Mouse (Mus musculus) 416B (cell line): ENCODE measurements around the gene Lgi4.

Experiments
- DNase-seq: peaks from one replicate; pipeline ENCODE4 v3.0.0; 2011; ENCODE audit warnings: low read depth

Lgi4 gene

DNA sequence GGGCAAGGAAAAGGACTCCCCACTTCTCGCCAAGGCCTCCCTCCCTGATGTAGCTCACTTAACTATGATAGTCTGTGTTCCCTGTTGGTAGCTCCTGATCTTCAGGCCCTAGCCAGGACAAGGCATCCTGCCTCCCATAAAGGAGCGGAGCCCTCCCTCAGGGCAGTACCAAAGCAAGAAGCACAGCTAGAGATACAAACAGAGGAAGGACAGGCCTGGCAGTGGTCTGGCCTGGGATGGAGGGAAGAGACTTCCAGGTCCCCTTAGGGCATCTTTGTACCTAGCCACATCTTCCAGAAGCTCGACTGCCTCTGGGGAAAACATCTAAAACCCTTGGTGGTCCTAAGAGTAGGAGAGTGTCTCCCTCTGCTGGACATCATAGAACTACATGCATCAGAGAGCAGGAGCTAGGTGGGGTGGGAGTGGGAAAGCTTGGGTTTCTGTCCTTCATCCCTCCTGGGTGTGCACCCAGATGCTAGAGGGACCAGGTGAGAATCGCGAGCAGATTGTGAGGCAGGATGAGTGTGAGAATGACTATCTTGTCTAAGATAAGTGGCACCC is 18.8 kb downstream of the Lgi4 start:
- DNase-seq, result peak; percentile 75

DNA sequence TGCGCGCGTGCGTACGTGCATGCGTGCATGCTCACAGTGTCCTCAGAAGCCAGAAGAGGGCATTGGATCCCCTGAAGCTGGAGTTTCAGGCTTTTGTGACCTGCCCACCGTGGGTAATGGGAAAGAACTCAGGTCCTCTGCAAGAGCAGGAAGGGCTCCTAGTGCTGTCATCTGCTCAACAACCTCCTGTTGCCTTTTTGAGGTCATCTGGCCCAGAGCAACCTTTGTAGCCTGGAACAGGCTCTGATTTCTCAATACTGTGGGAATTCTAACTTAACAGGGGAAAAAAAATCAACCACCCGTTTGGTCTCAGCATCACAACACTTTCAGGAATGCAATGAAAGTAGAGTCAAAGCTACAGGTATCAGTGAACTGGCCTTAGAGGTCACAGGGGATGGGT is 20.5 kb downstream of the Lgi4 start:
- no peak for DNase-seq

DNA sequence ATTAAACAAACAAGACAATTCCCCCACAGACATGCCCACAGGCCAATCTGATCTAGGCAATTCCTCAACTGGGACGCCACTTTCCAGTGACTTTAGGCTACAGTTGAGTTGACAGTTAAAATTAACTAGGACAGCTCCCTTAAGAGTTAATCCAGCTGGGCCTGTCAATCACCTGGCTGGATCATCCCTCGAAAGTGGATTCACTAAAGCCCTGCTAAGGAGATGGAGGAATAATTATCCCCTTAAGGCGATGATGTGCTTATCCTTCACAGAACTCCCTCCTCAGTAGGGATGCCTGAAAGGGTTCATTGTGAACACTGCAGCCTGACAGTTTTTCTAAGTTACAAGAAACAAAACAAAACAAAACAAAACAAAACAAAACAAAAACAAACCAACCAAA is 21.5 kb downstream of the Lgi4 start:
- no peak for DNase-seq

DNA sequence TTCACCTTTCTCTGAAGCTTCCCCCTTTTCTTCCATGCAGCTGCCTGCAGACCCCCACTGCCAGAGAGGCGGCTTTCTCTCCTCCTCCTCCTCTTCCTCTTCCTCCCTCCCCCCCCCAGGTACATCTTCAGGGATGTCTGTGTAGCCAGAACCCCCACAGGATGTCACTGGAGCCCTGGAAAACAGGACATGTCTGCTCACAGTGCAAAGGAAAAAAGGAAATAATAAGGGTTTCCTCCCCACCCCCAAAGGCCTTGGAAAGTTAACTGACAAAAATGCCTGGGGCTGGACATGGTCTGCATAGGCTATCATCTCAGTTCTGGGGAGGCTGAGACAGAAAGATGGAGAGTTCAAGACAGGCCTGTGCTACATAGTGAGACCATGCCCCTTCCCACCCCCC is 22.0 kb downstream of the Lgi4 start:
- DNase-seq, result no peak

DNA sequence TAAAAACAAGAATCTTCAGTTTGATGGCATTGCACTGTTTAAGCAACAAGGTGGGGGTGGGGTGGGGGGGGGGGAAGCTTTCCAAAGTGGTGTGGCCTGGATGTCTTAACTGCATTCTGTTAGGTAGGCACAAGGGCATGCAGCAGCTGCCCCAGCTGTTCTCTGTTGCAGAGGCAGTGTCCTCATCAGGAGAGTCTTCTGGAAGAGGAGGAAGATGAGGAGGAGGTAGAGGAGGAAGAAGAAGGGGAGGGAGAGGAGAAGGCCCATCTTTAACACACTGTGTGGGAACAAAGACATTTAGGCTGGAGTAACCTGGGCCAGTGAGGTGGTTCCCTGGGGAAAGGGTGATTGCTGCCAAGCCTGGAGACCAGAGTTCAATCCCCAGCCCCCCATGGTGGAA is 23.0 kb downstream of the Lgi4 start:
- no peak for DNase-seq

DNA sequence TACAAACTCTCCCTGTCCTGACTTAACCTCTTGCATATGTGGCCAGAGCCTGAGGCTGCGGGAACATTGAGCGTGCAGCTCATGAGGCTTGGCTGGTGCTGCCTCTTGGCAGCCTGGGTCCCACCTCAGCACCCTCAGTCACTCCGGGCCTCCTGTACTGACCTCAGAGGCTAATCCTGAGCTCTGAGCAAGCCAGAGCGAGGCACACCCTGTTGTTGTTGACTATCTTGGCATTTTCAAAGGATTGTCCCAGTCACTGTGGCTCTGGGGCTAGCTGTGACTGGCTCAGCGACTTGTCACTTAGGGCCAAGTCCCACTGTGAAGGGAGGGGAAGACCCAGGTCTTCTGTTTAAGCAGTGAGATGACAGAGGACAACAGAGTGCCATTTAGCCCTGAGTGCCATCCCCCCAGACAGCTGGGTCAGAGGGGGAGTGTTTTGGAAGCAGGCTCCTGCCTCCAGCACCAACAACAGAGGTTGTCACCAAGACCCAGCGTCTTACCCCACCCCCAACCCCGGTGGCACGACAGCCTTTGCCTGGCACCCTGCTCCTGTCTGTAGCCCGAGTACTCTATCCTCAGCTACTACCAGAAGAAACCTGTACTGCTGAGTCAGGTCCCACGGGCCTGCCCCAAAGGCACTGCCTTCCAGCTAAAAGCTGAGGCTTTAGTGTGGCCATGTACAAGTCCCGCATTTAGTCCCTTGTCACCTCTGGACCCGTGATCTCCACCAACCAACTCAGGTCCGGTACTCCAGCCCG is 23.9 kb downstream of the Lgi4 start:
- DNase-seq, result no peak

DNA sequence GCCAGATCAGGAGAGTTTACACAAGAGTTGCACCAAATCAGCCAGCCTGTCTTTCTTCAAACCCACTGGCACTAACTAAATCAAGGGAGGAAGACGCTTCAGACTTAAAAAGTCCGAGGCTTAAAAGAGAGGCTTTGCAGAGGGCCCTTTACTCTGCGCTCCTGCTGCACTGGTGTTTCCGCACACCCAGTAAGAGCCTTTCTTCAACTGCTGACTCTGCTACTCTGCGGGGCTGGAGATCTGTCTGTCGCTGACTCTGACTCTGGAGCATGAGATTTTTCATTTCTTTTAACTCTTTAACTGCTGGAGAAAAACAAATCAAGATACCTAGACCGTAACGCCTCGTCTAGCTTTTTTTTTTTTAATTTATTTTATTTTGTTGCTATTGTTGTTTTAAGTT is 25.0 kb downstream of the Lgi4 start:
- no peak for DNase-seq

DNA sequence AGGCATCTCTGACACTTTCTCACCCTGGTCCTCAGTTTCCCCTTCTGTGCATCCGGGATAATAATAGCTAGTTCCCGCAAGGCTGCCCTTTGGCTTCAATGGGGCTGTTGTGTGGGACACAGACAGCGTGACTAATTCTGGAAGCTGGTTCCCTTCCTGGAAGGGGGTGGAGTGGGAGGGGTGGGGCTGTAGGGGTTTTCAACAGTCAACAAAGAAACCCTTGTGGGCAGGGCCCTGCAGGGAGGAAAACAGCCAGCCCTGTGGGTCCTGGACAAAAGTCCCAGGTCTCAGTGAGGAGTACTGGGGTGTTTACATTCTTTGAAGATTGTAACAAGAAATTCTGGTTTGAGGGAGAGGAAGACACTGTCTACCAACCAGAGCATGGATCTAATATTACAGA is 26.0 kb downstream of the Lgi4 start:
- DNase-seq, result peak; percentile 37

DNA sequence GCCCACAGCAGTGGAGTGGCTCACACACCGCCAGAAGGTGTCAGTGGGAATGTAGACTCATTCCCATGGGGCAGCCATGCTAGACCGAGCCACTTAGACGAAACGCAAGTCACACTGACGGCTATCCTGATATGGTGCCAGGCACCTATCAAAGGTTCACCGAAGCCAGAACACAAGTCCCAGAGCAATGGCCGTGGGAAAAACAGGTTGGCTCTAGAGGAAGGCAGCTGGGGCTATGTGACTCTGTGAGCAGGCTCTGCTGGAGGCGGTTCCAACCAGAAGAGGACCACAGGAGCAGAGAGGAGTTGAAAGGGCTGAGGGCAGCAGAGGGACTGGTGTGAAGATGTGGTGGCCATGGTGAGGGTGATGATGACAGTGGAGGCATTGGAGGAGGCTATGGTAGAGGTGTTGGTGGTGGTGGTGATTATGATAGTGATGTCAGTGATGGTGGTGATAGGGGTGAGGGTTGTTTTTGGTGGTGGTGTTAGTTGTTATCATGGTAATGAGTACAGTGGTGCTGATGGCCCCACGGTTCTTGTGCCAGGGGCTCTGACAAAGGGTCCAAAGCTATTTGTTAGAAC is 27.1 kb downstream of the Lgi4 start:
- no peak for DNase-seq

DNA sequence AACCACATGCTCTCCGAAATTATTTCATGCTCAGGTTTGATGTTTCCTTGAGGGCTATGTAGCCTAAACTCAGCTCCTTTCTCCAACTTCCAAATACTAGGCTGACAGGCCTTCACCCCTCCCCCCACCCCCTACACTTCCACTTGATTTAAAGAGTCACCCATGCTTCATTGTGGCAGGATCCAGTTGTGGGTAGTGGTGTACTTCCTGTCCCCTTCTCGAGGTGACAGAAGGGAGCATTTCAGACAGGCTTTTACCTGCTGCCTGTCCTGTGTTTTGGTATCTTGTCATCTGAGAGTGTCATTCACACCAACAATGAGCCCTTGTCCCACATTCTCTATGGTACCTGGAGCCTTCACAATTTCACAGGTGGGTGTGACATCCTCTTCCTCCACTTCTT is 28.1 kb downstream of the Lgi4 start:
- DNase-seq, result no peak

DNA sequence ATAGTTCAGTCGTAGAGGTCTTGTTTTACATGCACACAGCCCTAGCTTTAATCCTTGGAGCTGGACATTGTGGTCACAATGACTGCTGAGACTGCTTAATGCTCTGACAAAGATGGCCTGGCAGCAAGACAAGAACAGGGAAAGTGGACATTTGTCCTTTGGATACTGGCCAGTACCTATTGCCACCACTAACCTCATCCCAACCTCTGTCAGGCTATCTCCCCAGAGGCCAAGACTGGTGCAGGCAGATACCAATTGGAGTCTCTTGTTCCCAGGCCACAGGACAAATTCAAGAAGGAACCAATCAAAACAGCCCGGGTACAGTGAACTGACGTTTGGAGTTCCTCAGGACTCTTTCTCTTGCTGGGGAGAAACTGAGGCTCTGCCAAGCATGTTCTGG is 29.1 kb downstream of the Lgi4 start:
- no peak for DNase-seq

DNA sequence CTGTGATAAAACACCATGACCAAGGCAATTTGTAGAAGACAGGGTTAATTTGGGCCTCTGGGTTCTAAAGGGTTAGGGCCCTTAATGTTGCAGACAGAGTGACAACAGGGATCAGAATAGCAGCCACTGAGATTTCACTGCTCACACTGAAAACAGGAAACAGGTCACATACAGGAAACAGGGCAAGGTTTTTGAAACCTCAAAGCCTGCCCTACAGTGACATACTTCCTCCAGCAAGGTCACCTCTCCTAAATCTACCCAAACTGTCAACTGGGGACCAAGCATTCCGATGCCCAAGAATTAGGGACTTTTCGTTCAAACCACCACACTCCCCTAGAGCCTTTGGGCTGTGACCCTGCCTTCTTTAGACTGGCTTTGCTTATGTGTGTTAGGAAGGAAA is 30.6 kb downstream of the Lgi4 start:
- DNase-seq, result peak; percentile 76

DNA sequence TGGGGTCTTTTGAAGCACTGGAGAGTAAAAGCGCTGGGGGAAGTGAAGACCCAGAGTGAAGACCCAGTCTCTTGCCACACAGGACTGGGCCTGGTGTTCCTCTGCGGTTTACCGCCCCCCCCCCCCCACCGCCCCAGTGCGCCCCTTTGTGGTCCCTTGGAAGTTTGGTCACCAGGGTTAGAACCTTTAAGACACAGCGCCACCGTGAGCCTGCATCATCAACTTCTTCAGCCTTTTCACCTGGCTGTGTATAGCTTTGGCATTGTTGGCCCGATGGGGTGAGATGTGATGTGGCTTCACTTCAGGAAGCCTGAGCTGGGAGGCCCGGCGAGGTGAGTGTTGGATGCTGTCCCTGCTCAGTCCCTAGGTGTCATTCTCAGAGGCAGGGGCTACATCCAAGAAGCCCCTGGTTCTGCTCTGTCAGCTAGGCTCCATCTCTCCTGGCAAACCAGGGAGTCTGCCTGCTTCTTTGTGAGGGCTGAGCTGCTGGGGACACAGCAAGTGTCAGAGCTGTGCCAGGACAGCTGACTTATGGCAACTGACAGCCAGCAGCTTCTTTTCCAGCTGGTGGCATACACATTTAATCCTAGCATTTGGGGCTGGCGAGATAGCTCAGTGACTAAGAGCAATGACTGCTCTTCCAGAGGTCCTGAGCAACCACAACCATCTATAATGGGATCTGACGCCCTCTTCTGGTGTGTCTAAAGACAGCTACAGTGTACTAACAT is 35.8 kb downstream of the Lgi4 start:
- DNase-seq, result no peak

DNA sequence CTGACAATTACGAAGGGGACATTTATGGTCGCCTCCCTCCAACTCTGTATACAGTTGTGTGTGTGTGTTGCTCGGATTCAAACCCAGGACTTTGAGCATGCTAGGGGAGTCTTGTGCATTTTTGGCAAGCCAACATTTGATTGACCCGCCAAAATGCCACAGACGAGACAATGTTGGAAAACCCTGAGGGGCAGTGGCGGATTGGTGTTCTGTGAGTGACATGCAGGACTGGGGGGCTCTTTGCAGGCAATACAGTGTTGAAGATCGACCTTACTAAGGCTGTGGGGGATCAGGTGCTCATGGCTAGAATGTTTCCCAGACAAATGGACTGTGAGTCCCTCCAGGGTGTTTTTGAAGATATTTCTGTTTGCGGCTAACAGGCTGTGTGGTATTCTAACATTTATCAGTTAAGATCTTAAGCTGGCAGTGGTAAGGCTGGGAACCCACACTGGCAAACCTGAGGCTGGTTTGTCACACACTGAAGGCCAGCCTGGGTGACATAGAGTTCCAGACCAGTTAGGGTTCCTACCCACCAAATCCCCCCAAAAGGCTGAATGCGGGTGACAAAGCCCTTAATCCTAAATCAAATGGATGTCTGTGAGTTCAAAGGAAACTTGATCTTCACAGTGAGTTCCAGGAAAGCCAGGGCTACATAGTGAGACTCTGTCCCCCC is 37.9 kb downstream of the Lgi4 start:
- DNase-seq, result peak; percentile 70

DNA sequence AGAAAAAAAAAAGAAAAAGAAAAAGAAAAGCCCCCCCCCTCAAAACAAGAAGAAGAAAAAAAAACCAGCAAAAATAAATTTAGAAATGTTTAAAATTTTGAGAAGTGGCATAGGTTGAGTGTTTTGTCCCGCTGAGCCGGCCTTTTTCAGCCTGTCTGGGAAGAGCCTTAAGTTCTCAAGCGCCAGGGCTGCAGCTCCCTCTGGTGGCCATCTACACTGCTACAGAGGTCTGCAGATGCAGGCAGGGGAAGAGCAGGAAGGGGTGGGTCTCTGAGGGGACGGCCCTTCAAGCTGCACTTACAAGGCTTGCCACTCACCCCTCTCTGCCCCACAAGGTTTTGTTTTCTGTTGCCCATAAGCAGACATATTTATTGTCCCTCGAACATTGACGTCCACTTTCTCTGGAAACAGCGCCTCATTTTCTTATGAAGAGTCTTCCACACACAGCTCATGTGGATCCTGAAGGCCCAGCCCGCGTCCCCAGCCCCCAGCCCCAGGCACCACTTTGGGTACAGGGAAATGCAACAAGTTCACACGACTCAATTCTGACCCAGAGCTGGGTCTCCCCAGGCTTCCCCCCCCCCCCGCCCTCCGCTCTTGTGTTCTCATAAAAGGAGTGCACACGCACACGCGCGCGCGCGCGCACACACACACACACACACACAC is 38.6 kb downstream of the Lgi4 start:
- peak; percentile 91 for DNase-seq

DNA sequence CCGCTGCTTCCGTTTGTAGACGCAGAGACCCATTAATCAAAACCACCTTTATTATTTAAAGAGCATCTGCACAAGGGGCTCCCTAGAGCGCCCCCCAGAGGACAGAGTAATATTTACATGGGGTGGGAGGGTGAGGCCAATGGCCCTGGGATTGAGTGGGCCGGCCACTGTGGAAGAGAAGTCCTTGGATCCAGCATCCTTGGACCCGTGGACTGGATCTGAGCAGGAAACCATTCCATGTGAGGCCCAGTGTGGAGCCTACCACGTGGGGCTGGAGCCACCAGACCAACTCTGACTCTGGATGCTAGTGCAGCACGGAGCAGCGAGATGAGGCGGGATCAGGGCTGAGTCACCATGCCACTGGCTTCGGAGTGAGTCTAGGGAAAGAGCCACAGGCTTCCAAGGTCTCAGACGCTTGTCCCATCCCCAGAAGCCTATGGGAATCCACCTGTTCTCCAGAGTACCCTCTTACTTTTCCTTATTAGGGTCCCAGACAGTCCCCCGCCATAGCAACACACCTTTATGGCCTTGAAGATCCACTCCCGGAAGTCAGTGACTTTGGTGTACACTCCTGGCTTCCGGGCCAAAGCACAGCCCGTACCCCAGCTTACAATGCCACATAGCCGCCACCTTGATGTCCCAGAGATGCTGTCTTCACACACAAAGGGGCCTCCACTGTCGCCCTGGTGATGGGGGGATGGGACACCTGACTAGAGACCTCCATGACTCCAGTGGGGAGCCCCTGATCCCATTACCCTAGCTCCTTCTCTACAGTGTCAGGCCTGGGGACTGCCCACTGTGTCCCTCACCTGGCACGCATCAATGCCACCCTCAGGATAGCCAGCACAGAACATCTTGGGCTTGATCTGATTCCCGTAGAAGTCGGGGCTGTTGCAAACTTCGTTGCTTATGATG is 39.8 kb downstream of the Lgi4 start:
- no peak for DNase-seq

DNA sequence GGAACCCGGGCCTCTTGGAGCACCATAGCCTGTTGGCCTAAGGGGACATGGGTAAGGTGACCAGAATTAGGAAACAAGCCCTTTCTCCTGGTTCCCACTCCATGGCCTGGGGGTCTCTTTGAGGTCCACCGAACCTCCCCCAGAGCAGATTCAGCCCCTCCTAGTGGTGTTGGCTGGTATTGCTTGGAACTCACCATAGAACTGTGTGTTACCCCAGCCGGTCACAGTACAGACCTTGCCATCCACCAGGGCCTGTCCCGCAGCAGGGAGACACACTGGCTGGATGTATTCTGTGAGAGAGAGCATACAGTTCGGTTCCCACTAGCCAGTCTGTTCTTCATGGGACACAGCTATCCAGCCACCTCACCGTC is 40.5 kb downstream of the Lgi4 start:
- DNase-seq, result no peak

DNA sequence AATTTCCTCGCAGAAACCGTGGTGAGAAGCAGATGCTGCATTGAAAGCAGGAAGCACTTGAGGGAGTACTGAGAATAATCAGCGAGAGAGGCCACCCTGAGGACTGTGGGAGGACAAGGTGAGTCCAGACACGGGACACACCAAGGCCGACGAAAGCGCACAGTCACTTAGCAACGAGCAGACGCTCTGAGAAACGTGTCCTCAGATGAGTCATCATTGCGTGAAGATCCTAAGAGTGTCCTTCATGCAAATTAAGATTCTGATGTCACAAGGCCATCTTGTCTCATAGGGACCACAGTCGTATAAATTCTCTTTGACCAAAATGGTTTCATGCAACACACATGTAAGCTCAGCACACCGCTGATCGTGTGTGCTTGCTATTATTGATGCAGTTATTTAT is 41.6 kb downstream of the Lgi4 start:
- peak; percentile 71 for DNase-seq

DNA sequence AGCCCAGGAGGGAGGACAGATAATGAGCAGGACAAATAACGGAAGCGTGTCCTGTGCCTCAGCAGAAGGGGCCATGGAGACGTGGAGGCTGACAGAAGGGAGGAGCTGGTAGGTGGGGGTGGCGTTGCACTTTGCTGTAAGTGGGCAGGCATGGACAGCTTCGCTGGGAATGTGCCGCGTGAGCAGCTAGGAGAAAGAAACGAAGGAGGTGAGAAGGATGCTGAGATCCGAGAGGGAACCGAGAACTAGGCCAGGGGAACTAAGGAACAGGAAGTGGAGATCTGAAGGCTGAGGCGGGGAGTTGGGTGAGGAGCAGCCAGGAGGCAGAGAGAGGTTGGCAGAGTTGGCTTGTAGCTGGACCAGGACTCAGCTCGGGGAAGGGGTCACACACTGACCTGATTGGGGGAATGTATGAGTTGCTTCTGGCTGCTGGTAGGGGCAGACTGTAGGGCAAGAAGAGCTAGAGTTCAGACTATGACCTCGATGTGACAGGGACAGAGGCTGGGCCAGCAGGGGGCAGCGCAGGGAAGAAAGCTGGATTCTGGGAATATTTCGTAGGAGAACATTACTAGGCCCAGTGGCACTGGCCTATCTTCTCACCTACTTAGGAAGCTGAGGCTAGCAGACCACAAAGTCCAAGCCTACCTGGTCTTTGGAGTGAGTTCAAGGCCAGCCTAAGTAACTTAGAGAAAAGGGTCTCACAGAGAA is 46.1 kb downstream of the Lgi4 start:
- DNase-seq, result peak; percentile 47

DNA sequence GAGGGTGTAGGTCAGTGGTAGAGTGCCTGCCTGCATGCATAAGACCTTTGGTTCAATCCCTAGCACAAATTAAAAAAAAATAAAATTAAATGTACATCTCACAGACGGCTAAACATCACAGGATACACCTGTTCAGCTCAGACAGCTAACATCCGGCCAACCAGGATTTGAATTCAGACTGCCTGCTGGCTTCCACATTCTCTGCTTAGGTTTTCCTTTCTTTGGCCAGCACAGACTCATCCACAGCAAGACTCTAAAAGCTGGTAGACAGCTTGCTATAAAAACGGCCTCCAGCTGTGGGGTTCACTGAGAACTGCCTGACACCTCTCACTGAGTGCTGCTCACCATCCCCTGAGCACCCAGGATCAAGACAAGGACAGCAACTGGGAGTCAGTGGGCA is 47.0 kb downstream of the Lgi4 start:
- DNase-seq, result peak; percentile 75
